In the genomic region with DNA sequence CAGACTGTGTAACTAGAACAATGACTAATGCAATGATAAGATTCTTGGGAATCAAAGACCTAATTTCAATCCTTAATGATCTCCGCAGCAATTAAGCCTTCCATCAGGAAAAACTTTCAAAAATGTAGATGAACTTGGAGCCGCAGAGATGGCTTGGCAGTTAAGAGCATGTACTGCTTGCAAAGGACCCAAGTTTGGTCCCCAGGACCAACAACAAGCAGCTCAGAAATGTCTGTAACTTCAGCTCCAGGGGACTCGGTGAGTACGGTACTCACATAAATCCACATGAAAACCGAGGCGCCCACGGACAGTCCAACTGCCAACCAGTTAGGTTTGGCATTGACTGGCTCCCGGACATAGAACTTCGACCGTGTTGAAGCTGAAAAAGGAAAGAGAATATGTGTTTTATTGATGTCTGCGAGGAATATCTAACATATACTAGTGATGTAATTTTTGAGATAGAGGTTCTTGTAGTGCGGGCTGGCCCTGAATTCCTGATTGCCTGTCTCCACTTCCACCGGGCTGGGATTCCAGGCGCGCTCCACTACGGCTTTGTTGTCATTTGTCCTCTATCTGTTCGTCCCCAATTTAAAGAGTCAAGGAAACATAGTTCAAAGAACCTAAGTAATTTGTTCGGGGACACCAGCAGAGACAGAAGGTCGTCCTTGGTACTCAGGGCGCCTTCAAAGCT, we compare ENCODE assay signal across 8 mouse cellular contexts. TPM values are rescaled to one million over a fixed set of nuclear protein-coding genes. Genes with fewer than 3 reads are reported as not detected.
DNase-seq lines count a peak whose midpoint lies in the region; ATAC-seq and TF ChIP-seq lines count a peak whose summit lies in the region.

No protein-coding gene starts in this region.

- no peaks in the 10 kb centered on the region for H3K27me3 ChIP-seq in lung, embryonic 14.5 days (ENCODE audit: insufficient read depth, low read length)
- no peaks in the 10 kb centered on the region for H3K27me3 ChIP-seq in forebrain, embryonic 12.5 days
- H3K27me3 ChIP-seq in limb, embryonic 12.5 days = no peaks in the 10 kb centered on the region
- no peaks in the 10 kb centered on the region for H3K27me3 ChIP-seq in myocyte (ENCODE audit: control insufficient read depth, insufficient read depth, insufficient read length)

- WGBS in lung, embryonic 14.5 days = 17% methylated on average over 20 of the region's 20 CpGs
- 24% methylated on average over 20 of the region's 20 CpGs for WGBS in forebrain, embryonic 12.5 days
- WGBS in limb, embryonic 12.5 days = 21% methylated on average over 20 of the region's 20 CpGs

- H3K79me2 ChIP-seq in myocyte (ENCODE audit: control insufficient read depth, insufficient read depth) = peaks cover 14% of the 10 kb centered on the region

- TF ChIP-seq CTCF in lung, embryonic 14.5 days (IDR thresholded peaks at IDR 0.05; ENCODE audit: low read depth) = no peak
- TF ChIP-seq CTCF in bone marrow macrophage, adult 2 months (IDR thresholded peaks at IDR 0.05; ENCODE audit: low read depth, low read length) = no peak

- no peak for TF ChIP-seq POLR2A in bone marrow macrophage, adult 2 months (IDR thresholded peaks at IDR 0.05; ENCODE audit: borderline replicate concordance, low read depth, low read length)
- TF ChIP-seq POLR2A in myocyte (IDR thresholded peaks at IDR 0.05; ENCODE audit: insufficient read length, low read depth) = no peak

- ATAC-seq in lung, embryonic 14.5 days (ENCODE audit: insufficient read depth) = no peak; the same call in 1 of the 2 replicates
- peak; percentile 45 for ATAC-seq in forebrain, embryonic 12.5 days (ENCODE audit: low FRiP score)
- ATAC-seq in limb, embryonic 12.5 days (ENCODE audit: insufficient number of reproducible peaks, insufficient read depth, low FRiP score, low TSS enrichment, low read depth) = no peak

- peak overlapping the region; percentile 79 for H3K4me2 ChIP-seq in lung, embryonic 14.5 days
- peak overlapping the region; percentile 63 for H3K4me2 ChIP-seq in forebrain, embryonic 12.5 days
- peak overlapping the region; percentile 70 for H3K4me2 ChIP-seq in limb, embryonic 12.5 days
- peak overlapping the region; percentile 84 for H3K4me2 ChIP-seq in myocyte (ENCODE audit: low read depth)

- H3K4me1 ChIP-seq in lung, embryonic 14.5 days (ENCODE audit: insufficient read depth) = no peaks in the 10 kb centered on the region
- peaks cover 9% of the 10 kb centered on the region for H3K4me1 ChIP-seq in bone marrow macrophage, adult 2 months (ENCODE audit: control insufficient read depth, insufficient read depth, low read length)
- peaks cover 13% of the 10 kb centered on the region for H3K4me1 ChIP-seq in forebrain, embryonic 12.5 days
- peaks cover 6% of the 10 kb centered on the region for H3K4me1 ChIP-seq in limb, embryonic 12.5 days (replicated peaks)

- peak overlapping the region; percentile 62 for H3ac ChIP-seq in myocyte (ENCODE audit: control insufficient read depth, insufficient read length)

- peak overlapping the region; percentile 86 for H3K27ac ChIP-seq in lung, embryonic 14.5 days (ENCODE audit: low read depth)
- H3K27ac ChIP-seq in bone marrow macrophage, adult 2 months (ENCODE audit: insufficient read depth, low read depth, low read length) = peak overlapping the region; percentile 65
- peak overlapping the region; percentile 97 for H3K27ac ChIP-seq in forebrain, embryonic 12.5 days
- H3K27ac ChIP-seq in limb, embryonic 12.5 days = peak overlapping the region; percentile 97

- H3K36me3 ChIP-seq in lung, embryonic 14.5 days (ENCODE audit: insufficient read depth) = peaks cover 28% of the 10 kb centered on the region
- H3K36me3 ChIP-seq in forebrain, embryonic 12.5 days (replicated peaks) = peaks cover 32% of the 10 kb centered on the region
- H3K36me3 ChIP-seq in limb, embryonic 12.5 days = peaks cover 34% of the 10 kb centered on the region
- peaks cover 8% of the 10 kb centered on the region for H3K36me3 ChIP-seq in myocyte (ENCODE audit: control insufficient read depth, insufficient read depth)

- peak; percentile 30 for DNase-seq in lung, embryonic 14.5 days
- DNase-seq in lung, postnatal 14 days = no peak
- DNase-seq in gastrocnemius, adult 8-10 months (ENCODE audit: low spot score in 2 of 2) = no peak
- no peak for DNase-seq in left cerebral cortex, postnatal 4 days

- intact Hi-C loops in left cerebral cortex, postnatal 4 days (cut with DNase I) = no loop called here

- peak overlapping the region; percentile 88 for H3K9ac ChIP-seq in lung, embryonic 14.5 days
- H3K9ac ChIP-seq in forebrain, embryonic 12.5 days = peak overlapping the region; percentile 85
- H3K9ac ChIP-seq in limb, embryonic 12.5 days (replicated peaks) = peak overlapping the region; percentile 90

- H3K9me3 ChIP-seq in lung, embryonic 14.5 days (ENCODE audit: low read depth, low read length) = no peaks in the 10 kb centered on the region
- H3K9me3 ChIP-seq in forebrain, embryonic 12.5 days = no peaks in the 10 kb centered on the region
- H3K9me3 ChIP-seq in limb, embryonic 12.5 days = no peaks in the 10 kb centered on the region

- peak overlapping the region; percentile 85 for H3K4me3 ChIP-seq in lung, embryonic 14.5 days (ENCODE audit: low read depth, low read length)
- H3K4me3 ChIP-seq in bone marrow macrophage, adult 2 months (ENCODE audit: insufficient read depth, low read length) = peak overlapping the region; percentile 90
- peak overlapping the region; percentile 83 for H3K4me3 ChIP-seq in forebrain, embryonic 12.5 days (replicated peaks)
- H3K4me3 ChIP-seq in limb, embryonic 12.5 days (replicated peaks) = peak overlapping the region; percentile 75
- H3K4me3 ChIP-seq in myocyte = peak overlapping the region; percentile 92

TF ChIP-seq in myocyte, 11 proteins besides CTCF, POLR2A, EP300 and RAD21:
- no peak for TF ChIP-seq SRF (IDR thresholded peaks at IDR 0.05; ENCODE audit: control insufficient read depth, insufficient read length, low read depth)
- TF ChIP-seq MYOD1 (IDR thresholded peaks at IDR 0.05; ENCODE audit: control insufficient read depth in 1 of 3, insufficient read length in 2 of 3, low read depth in 2 of 3) = no peak
- no peak for TF ChIP-seq TCF12 (IDR thresholded peaks at IDR 0.05; ENCODE audit: insufficient read depth, poor library complexity, severe bottlenecking)
- TF ChIP-seq MAX (IDR thresholded peaks at IDR 0.05; ENCODE audit: low read depth) = no peak
- no peak for TF ChIP-seq USF1 (IDR thresholded peaks at IDR 0.05; ENCODE audit: low read depth)
- no peak for TF ChIP-seq TCF3 (IDR thresholded peaks at IDR 0.05; ENCODE audit: insufficient read length, low read depth)
- TF ChIP-seq E2F4 (IDR thresholded peaks at IDR 0.05; ENCODE audit: insufficient read depth) = no peak
- no peak for TF ChIP-seq REST (IDR thresholded peaks at IDR 0.05; ENCODE audit: insufficient read depth, insufficient read length)
- no peak for TF ChIP-seq POLR2AphosphoS2 (IDR thresholded peaks at IDR 0.05; ENCODE audit: insufficient read length, low read depth)
- no peak for TF ChIP-seq CEBPB (IDR thresholded peaks at IDR 0.05; ENCODE audit: insufficient read depth, poor library complexity, severe bottlenecking)

RNA-seq across cellular contexts. Expression of a gene that starts 0.8 kb away (rescaled TPM):
- polyA plus RNA-seq in lung, embryonic 14.5 days (2014; fragmentation: Nextera tagmentation; extraction: Ambion mirVana) = 650 and 732 TPM in 2 replicates
- polyA plus RNA-seq in bone marrow macrophage, adult 2 months (2012; ENCODE audit: insufficient read depth, insufficient read length, missing spikeins) = 133 and 140 TPM in 2 replicates
- polyA plus RNA-seq in forebrain, embryonic 12.5 days (2016; fragmentation: Nextera tagmentation; extraction: Ambion mirVana) = 736 and 763 TPM in 2 replicates
- 737 and 751 TPM in 2 replicates for polyA plus RNA-seq in limb, embryonic 12.5 days (2016; fragmentation: Nextera tagmentation; extraction: Ambion mirVana)
- polyA plus RNA-seq in myocyte (2012; fragmentation: generic; extraction: Trizol) = 584 TPM
- total RNA-seq in gastrocnemius, adult 8-10 months (2022) = 1,000 to 10,000 TPM in 2 of 4 experiments, 100 to 1,000 TPM in 2; 957 to 1,091 (median 1,034) TPM
- 100 to 1,000 TPM; 211 to 236 TPM for total RNA-seq in left cerebral cortex, postnatal 4 days (2021)

RNA-seq across cellular contexts. Expression of a gene that starts 6.9 kb away (rescaled TPM):
- polyA plus RNA-seq in lung, embryonic 14.5 days (2014; fragmentation: Nextera tagmentation; extraction: Ambion mirVana) = 45.4 and 49.5 TPM in 2 replicates
- polyA plus RNA-seq in bone marrow macrophage, adult 2 months (2012; ENCODE audit: insufficient read depth, insufficient read length, missing spikeins) = 48.1 and 56.7 TPM in 2 replicates
- polyA plus RNA-seq in forebrain, embryonic 12.5 days (2016; fragmentation: Nextera tagmentation; extraction: Ambion mirVana) = 71.9 and 75.9 TPM in 2 replicates
- 60.5 and 60.6 TPM in 2 replicates for polyA plus RNA-seq in limb, embryonic 12.5 days (2016; fragmentation: Nextera tagmentation; extraction: Ambion mirVana)
- polyA plus RNA-seq in myocyte (2012; fragmentation: generic; extraction: Trizol) = 8.4 TPM
- 10 to 100 TPM; 40.5 to 53.0 (median 48.0) TPM for total RNA-seq in gastrocnemius, adult 8-10 months (2022)
- total RNA-seq in left cerebral cortex, postnatal 4 days (2021) = 10 to 100 TPM; 72.5 to 75.8 TPM

RNA-seq across cellular contexts. Expression of a gene that starts 11.5 kb away (rescaled TPM):
- polyA plus RNA-seq in lung, embryonic 14.5 days (2014; fragmentation: Nextera tagmentation; extraction: Ambion mirVana) = 2.7 and 3.6 TPM in 2 replicates
- not detected in 2 replicates for polyA plus RNA-seq in bone marrow macrophage, adult 2 months (2012; ENCODE audit: insufficient read depth, insufficient read length, missing spikeins)
- polyA plus RNA-seq in forebrain, embryonic 12.5 days (2016; fragmentation: Nextera tagmentation; extraction: Ambion mirVana) = 2.3 and 5.5 TPM in 2 replicates
- polyA plus RNA-seq in limb, embryonic 12.5 days (2016; fragmentation: Nextera tagmentation; extraction: Ambion mirVana) = 3.8 and 4.8 TPM in 2 replicates
- polyA plus RNA-seq in myocyte (2012; fragmentation: generic; extraction: Trizol) = 0.88 TPM
- total RNA-seq in gastrocnemius, adult 8-10 months (2022) = under 1 TPM in 1 of 4 experiments, not detected in 3; 0.85 TPM
- total RNA-seq in left cerebral cortex, postnatal 4 days (2021) = not detected
